Mouse (Mus musculus) liver, postnatal 0 days (tissue): ENCODE measurements around the gene Svs1. TPM values are rescaled to one million over a fixed set of nuclear protein-coding genes. Genes with fewer than 3 reads are reported as not detected.

Experiments used
- ATAC-seq: fragments of 200-750 bp; cut with Nextera tagmentation; 2 replicates; pipeline ENCODE4 v1.8.0; 2017; ENCODE audit warnings: mild to moderate bottlenecking, moderate library complexity
- DNase-seq: peaks from one replicate; pipeline ENCODE4 v3.0.0-alpha.2; 2016
- H3K27ac ChIP-seq: fragments of 300-500 bp; sonication (generic); 2 replicates; pipeline ENCODE4 v1.5.1; 2014; ENCODE audit warnings: antibody characterized with exemption, moderate library complexity, mild to moderate bottlenecking, low read depth
- H3K27me3 ChIP-seq: fragments of 300-500 bp; sonication (generic); 2 replicates; pipeline ENCODE4 v1.6.1; 2014; ENCODE audit warnings: low read length, control low read depth, mixed read lengths; ENCODE audit not compliant: insufficient read depth
- H3K36me3 ChIP-seq: fragments of 300-500 bp; sonication (generic); replicated peaks from 2 replicates; pipeline ENCODE4 v1.6.1; 2014; ENCODE audit warnings: mild to moderate bottlenecking, control low read depth, low read length, moderate library complexity, mixed read lengths; ENCODE audit not compliant: insufficient read depth
- H3K4me1 ChIP-seq: fragments of 300-500 bp; sonication (generic); 2 replicates; pipeline ENCODE4 v1.6.1; 2014; ENCODE audit warnings: antibody characterized with exemption, mild to moderate bottlenecking, control low read depth; ENCODE audit not compliant: insufficient read depth
- H3K4me2 ChIP-seq: fragments of 300-500 bp; sonication (generic); 2 replicates; pipeline ENCODE4 v1.6.1; 2014; ENCODE audit warnings: low read depth, mild to moderate bottlenecking, low read length, moderate library complexity, mixed read lengths
- H3K4me3 ChIP-seq: fragments of 300-500 bp; sonication (generic); 2 replicates; pipeline ENCODE4 v1.5.1; 2014; ENCODE audit warnings: low read depth, low read length
- H3K9ac ChIP-seq: fragments of 300-500 bp; sonication (generic); replicated peaks from 2 replicates; pipeline ENCODE4 v1.6.1; 2014; ENCODE audit warnings: mild to moderate bottlenecking, moderate library complexity
- H3K9me3 ChIP-seq: fragments of 300-500 bp; sonication (generic); 2 replicates; pipeline ENCODE4 v1.6.1; 2016; ENCODE audit warnings: mild to moderate bottlenecking, control low read depth, low read length, mixed read lengths
- CTCF ChIP-seq: sonication (generic); IDR thresholded peaks from 2 replicates; pipeline ENCODE4 v1.5.1; 2016; ENCODE audit warnings: antibody characterized with exemption, low read depth
- EP300 ChIP-seq: IDR thresholded peaks from 2 replicates; pipeline ENCODE4 v1.6.1; 2016; ENCODE audit warnings: antibody characterized with exemption, low read depth, mild to moderate bottlenecking
- WGBS: fragments of 180-500 bp; shearing (Covaris S2); extraction: QIAGEN DNeasy Blood & Tissue Kit; methylation state at CpG from one replicate; pipeline ENCODE4 v1.1.7; 2014; ENCODE audit not compliant: insufficient replicate concordance; 5-methylcytosine and 5-hydroxymethylcytosine counted together
- polyA plus RNA-seq: library from polyadenylated mRNA; unstranded; fragments of >200 nt; fragmentation: Nextera tagmentation; extraction: Ambion mirVana; gene quantifications from 2 replicates; pipeline ENCODE4 v1.2.1, GENCODE M21; 2015

Svs1 gene
- polyA plus RNA-seq, 1 experiment from 2014 or later = not detected

- Histone ChIP-seq H3K4me3 (peak overlapping the region; percentile 22), H3K9me3 (no peaks in the 10 kb centered on the region), H3K27me3 (no peaks in the 10 kb centered on the region), H3K9ac (no peak overlapping the region), H3K4me1 (0 out of 2 replicates have a peak, but pooled peaks cover 5% of the 10 kb centered on the region), H3K36me3 (no peaks in the 10 kb centered on the region), H3K27ac (no peak overlapping the region), H3K4me2 (peak overlapping the region; percentile 65)
- DNase-seq = no peak
- no peak for TF ChIP-seq EP300
- TF ChIP-seq CTCF = no peak
- 27% methylated on average over 13 of the region's 13 CpGs for WGBS
- no peak for ATAC-seq
Measured at GRCm38 (mm10) chr6:49008420-49009160, 21.9 kb downstream of the Svs1 start.

GRCm38 (mm10) chr6:49009161-49009555 is 22.5 kb downstream of the Svs1 start:
- Histone ChIP-seq H3K27me3 (no peaks in the 10 kb centered on the region), H3K4me2 (peak overlapping the region; percentile 65), H3K9me3 (no peaks in the 10 kb centered on the region), H3K4me3 (no peak overlapping the region), H3K4me1 (0 out of 2 replicates have a peak, but pooled peaks cover 5% of the 10 kb centered on the region), H3K9ac (no peak overlapping the region), H3K36me3 (no peaks in the 10 kb centered on the region), H3K27ac (no peak overlapping the region)
- no peak for DNase-seq
- no peak for TF ChIP-seq CTCF
- TF ChIP-seq EP300 = no peak
- ATAC-seq = no peak
- WGBS = 55% methylated on average over 7 of the region's 7 CpGs

- TF ChIP-seq CTCF (peak; percentile 39; the same call in 1 of the 2 replicates), EP300 (no peak)
- no peak overlapping the region for H3K27ac ChIP-seq
- H3K4me2 ChIP-seq = no peak overlapping the region
- no peak overlapping the region for H3K4me3 ChIP-seq
- no peaks in the 10 kb centered on the region for H3K9me3 ChIP-seq
- DNase-seq = no peak
- ATAC-seq = no peak
- WGBS = 62% methylated on average over 1 of the region's 1 CpGs
- H3K36me3 ChIP-seq = no peaks in the 10 kb centered on the region
- no peak overlapping the region for H3K9ac ChIP-seq
- H3K27me3 ChIP-seq = no peaks in the 10 kb centered on the region
- H3K4me1 ChIP-seq = 0 out of 2 replicates have a peak, but pooled peaks cover 5% of the 10 kb centered on the region
Measured at GRCm38 (mm10) chr6:49009665-49010064, 23.0 kb downstream of the Svs1 start.

- DNase-seq = no peak
- no peak overlapping the region for H3K9ac ChIP-seq
- no peaks in the 10 kb centered on the region for H3K36me3 ChIP-seq
- H3K27ac ChIP-seq = no peak overlapping the region
- H3K4me2 ChIP-seq = no peak overlapping the region
- no peak for TF ChIP-seq CTCF
- TF ChIP-seq EP300 = no peak
- no peak for ATAC-seq
- no peaks in the 10 kb centered on the region for H3K9me3 ChIP-seq
- WGBS = 49% methylated on average over 5 of the region's 5 CpGs
- H3K27me3 ChIP-seq = no peaks in the 10 kb centered on the region
- H3K4me1 ChIP-seq = 0 out of 2 replicates have a peak, but pooled peaks cover 5% of the 10 kb centered on the region
- no peak overlapping the region for H3K4me3 ChIP-seq
Measured at GRCm38 (mm10) chr6:49011191-49011590, 24.5 kb downstream of the Svs1 start.

GRCm38 (mm10) chr6:49013023-49013422 is 26.4 kb downstream of the Svs1 start:
- DNase-seq = no peak
- Histone ChIP-seq H3K9ac (no peak overlapping the region), H3K36me3 (no peaks in the 10 kb centered on the region), H3K27ac (no peak overlapping the region), H3K4me1 (0 out of 2 replicates have a peak, but pooled peaks cover 5% of the 10 kb centered on the region), H3K4me2 (no peak overlapping the region), H3K27me3 (no peaks in the 10 kb centered on the region), H3K9me3 (no peaks in the 10 kb centered on the region), H3K4me3 (no peak overlapping the region)
- 43% methylated on average over 4 of the region's 4 CpGs for WGBS
- ATAC-seq = no peak
- TF ChIP-seq EP300 (no peak), CTCF (no peak)

DNA sequence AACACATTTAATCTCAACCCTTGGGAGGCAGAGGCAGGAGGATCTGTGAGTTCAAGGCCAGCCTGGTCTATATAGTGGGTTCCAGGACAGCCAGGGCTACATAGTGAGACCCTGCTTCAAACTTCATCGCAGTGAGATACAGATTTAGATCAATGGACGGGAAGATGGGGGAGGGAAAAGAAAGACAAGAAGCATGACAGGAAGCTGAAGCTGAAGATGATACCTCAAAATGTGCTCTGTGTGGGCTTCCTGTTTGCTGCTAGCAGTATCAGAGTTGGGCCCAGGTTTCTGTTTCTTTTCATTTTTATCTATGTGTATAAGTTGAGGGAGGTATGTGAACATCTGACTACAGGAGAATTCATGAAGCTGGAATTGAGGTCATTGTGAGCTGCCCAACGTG is 26.8 kb downstream of the Svs1 start:
- no peak overlapping the region for H3K4me2 ChIP-seq
- no peaks in the 10 kb centered on the region for H3K27me3 ChIP-seq
- no peak overlapping the region for H3K27ac ChIP-seq
- no peaks in the 10 kb centered on the region for H3K36me3 ChIP-seq
- TF ChIP-seq EP300 (no peak), CTCF (no peak)
- WGBS = 55% methylated on average over 3 of the region's 3 CpGs
- 0 out of 2 replicates have a peak, but pooled peaks cover under 1% of the 10 kb centered on the region for H3K4me1 ChIP-seq
- no peaks in the 10 kb centered on the region for H3K9me3 ChIP-seq
- DNase-seq (no peak), ATAC-seq (no peak)
- no peak overlapping the region for H3K9ac ChIP-seq
- no peak overlapping the region for H3K4me3 ChIP-seq
